Mouse (Mus musculus) right cerebral cortex, postnatal 25 days (tissue): ENCODE measurements around the gene Cxcl2.
A peak's percentile ranks its signal among the peaks of the same experiment; 100 is the strongest.

Source experiments
- DNase-seq: peaks from one replicate; pipeline ENCODE4 v3.0.0; 2022

Cxcl2 gene

DNA sequence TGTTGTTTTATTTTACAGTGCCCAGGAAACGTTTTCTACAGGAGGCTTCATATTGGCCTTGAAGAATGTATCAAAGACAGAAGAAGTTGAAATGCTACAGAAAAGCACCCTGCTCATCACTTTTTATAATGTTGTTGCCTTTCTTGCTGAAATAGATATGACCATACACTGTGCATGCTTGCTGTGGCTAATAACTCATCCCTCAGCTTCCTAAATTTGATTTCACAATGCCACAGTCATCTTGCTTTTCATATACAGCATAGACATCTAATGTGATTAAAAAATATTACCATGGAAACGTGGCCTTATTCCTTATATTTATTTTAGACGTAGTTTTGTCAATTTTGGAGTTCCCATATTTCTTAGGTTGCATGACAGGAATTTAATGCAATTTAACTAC, 6.2 kb upstream of the Cxcl2 start:
- DNase-seq = no peak

- no peak for DNase-seq
Measured at GRCm38 (mm10) chr5:90899308-90899707, 4.4 kb upstream of the Cxcl2 start.

GRCm38 (mm10) chr5:90900147-90900546, 3.5 kb upstream of the Cxcl2 start:
- DNase-seq = no peak

GRCm38 (mm10) chr5:90900688-90901087, 3.0 kb upstream of the Cxcl2 start:
- DNase-seq = no peak

- DNase-seq = no peak
Measured at GRCm38 (mm10) chr5:90902380-90903260, 1.1 kb upstream of the Cxcl2 start.

DNA sequence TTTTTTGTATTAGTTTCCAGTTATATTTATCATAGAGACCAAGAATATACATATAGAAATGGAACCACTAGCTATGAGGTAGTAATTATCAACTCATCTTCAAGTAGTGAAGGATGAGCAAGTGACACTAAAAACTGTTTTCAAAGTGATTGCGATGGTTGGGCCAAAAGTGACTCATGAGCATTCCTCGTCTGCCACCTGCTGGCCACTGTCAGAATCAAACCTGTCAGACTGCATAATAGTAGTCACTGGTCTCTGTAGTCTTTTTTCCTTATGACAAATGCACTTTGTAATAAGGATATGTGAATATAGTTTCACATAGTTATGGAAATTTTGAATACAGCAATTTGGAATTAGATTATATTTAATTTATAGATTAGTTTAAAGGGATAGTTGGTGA, 5.3 kb downstream of the Cxcl2 start:
- peak; percentile 41 for DNase-seq

DNA sequence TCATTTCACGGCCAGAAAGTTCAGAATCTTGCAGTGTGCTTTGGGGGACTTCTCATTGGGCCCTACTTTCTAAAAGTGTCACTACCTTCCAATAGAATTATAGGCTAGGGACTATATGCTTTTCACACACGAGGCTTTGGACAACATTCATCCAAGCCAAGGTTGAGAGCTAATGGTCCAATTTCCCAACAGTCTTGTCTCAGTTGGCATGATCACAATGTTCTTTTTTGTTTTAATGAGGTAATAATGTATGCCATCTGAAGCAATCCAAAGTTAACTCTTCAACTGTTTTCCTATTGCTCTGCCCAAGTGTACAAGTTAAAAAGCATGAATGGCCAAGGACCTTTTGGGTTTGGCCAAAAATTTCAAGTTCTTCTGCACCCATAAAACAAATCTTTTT, 15.8 kb downstream of the Cxcl2 start:
- DNase-seq = no peak

- no peak for DNase-seq
Measured at GRCm38 (mm10) chr5:90922958-90923357, 19.3 kb downstream of the Cxcl2 start.

GRCm38 (mm10) chr5:90930546-90930945, 26.9 kb downstream of the Cxcl2 start:
- DNase-seq = no peak

DNA sequence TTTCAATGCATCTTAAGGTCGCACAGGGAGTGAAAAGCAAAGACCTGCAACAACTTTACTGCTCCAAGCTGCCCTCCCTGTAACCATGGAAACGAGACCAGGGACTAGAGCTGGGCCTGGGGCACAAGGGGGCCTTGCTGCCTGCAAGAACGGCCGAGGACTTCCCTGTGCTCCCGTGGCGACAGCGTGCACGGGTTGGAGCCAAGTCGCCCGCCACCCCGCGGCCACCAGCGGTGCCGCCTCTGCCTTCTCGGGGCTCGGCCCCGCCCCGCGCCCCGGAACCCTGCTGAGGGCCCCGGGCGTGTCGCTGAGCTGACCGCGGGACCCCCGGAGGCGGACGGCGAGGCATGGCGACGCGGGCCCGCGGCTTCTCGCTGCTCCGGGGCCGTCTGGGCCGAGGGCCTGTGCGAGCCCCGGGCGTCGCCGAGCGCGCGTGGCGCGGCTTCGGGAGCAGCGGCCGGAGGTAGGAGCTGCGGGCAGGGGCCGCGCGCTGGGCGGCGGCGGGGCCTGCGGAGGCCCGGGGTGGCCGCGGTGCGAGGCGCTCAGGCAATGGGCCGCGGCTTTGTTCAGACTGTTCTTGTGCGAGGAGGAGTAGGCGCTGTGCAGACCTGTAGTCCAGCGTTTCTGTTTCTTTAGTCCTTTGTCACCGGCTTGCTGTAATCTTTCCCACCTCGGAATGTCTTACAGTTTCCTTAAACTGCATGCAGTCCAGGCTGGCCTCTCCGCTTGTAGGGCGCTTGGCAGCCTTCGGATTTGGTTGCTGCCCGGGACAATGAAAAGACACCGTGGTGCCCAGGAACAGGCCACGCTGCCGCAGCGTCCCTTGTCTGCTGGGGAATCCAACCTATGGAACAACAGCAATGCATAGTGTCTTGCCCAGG, 27.5 kb downstream of the Cxcl2 start, which contains the start of gene Mthfd2l:
Mthfd2l (plus strand) TSS at position 147 of the 881 bp plus-strand sequence.
- DNase-seq = peak; percentile 78

- no peak for DNase-seq
Measured at GRCm38 (mm10) chr5:90931911-90932310, 28.2 kb downstream of the Cxcl2 start.

DNA sequence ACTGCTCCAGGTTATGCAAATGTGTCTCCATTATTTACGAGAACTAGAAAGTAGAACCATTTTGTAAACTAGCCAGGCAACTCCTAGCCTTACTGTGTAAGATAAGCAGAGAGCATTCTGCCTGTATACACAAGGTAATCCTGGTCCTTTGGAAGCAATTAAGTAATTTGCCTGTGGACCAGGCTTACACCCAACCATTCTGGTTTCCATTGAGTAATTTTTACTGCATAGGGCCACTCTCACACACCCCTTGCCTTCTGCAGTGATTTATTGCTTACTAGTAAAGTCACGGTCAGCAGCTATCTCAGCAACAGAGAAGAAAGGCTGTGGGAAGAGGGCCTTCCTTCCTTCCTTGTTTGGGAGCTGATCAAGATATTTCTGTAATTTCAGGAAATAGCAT, 33.0 kb downstream of the Cxcl2 start:
- DNase-seq = no peak

GRCm38 (mm10) chr5:90945453-90945852, 41.8 kb downstream of the Cxcl2 start:
- no peak for DNase-seq

GRCm38 (mm10) chr5:90949499-90949898, 45.8 kb downstream of the Cxcl2 start:
- no peak for DNase-seq

DNA sequence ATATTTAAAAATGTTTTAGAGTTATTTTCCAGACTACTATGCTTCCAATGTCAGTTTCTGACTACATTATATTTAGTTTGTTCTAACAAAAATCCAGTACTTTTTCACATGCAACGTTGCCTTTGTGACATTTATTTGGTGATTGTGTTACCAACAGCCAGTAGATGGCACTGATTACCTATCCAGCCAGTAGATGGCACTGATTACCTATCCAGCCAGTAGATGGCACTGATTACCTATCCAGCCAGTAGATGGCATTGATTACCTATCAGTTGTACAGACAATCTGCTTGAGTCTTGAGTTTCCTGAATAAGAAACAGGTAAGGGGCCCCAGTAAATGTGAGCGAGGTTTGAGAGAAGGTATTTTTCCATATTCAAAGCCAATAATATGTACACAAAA, 47.8 kb downstream of the Cxcl2 start:
- no peak for DNase-seq

DNA sequence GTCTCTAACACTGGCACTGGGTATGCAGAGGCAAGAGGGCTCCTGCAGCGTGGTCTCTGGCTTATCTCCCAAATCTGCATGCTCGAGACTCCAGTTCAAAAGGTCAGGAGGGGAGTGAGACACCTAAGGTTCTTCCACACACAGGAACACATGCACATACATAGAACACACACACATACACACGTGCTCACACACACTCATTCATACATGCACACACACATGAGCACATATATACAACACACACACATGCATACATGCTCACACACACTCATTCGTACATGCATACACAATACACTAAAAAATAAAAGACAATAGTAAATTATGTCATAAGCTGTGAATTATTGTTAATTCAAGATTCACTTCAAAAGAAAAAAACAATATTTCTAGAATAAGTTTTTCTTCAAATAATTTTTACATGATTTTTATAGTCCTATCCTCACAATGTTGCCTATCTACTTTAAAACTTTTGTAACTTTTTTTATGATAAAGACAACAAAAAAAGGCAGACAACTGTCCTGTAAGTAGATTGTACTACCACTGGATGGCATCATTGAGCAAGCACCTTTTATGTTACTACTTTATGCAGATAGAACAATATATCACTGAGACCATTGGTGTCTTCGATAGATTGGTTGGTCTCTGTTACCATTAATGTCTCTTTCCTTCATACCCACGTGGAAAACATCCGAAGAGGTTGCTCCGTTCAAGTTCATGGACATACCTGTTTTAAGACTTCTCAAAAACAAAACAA, 49.2 kb downstream of the Cxcl2 start:
- DNase-seq = no peak
